Mouse (Mus musculus): Measurements from ENCODE around the gene Xxylt1. TPM values are rescaled to one million over a fixed set of nuclear protein-coding genes. Genes with fewer than 3 reads are reported as not detected.

Xxylt1 gene
- polyA plus RNA-seq, 1 experiment from 2014 or later = 26.8 TPM

- H3K4me3 ChIP-seq (ENCODE audit: low read depth, low read length) = no peak overlapping the region
- no peaks in the 10 kb centered on the region for H3K36me3 ChIP-seq (ENCODE audit: insufficient read depth)
- H3K27ac ChIP-seq (ENCODE audit: low read depth) = no peak overlapping the region
- no peak overlapping the region for H3K9ac ChIP-seq
- no peak overlapping the region for H3K4me2 ChIP-seq
- 83% methylated on average over 3 of the region's 3 CpGs for WGBS
- H3K9me3 ChIP-seq (ENCODE audit: low read depth, low read length) = no peaks in the 10 kb centered on the region
- ATAC-seq (ENCODE audit: insufficient read depth) = no peak
- no peak for TF ChIP-seq CTCF (IDR thresholded peaks at IDR 0.05; ENCODE audit: low read depth)
- no peaks in the 10 kb centered on the region for H3K27me3 ChIP-seq (ENCODE audit: insufficient read depth, low read length)
- H3K4me1 ChIP-seq (ENCODE audit: insufficient read depth) = 0 out of 2 replicates have a peak, but pooled peaks cover 4% of the 10 kb centered on the region
- DNase-seq = no peak
Observed at GRCm38 (mm10) chr16:30929165-30929564, 152.1 kb downstream of the Xxylt1 start.

GRCm38 (mm10) chr16:30928076-30928750 is 153.0 kb downstream of the Xxylt1 start:
- no peak overlapping the region for H3K9ac ChIP-seq
- no peaks in the 10 kb centered on the region for H3K9me3 ChIP-seq (ENCODE audit: low read depth, low read length)
- H3K36me3 ChIP-seq (ENCODE audit: insufficient read depth) = no peaks in the 10 kb centered on the region
- H3K4me3 ChIP-seq (ENCODE audit: low read depth, low read length) = no peak overlapping the region
- no peak for TF ChIP-seq CTCF (IDR thresholded peaks at IDR 0.05; ENCODE audit: low read depth)
- no peak overlapping the region for H3K27ac ChIP-seq (ENCODE audit: low read depth)
- DNase-seq = no peak
- no peak for ATAC-seq (ENCODE audit: insufficient read depth)
- H3K4me1 ChIP-seq (ENCODE audit: insufficient read depth) = 0 out of 2 replicates have a peak, but pooled peaks cover 4% of the 10 kb centered on the region
- WGBS = 44% methylated on average over 8 of the region's 8 CpGs
- no peak overlapping the region for H3K4me2 ChIP-seq
- H3K27me3 ChIP-seq (ENCODE audit: insufficient read depth, low read length) = no peaks in the 10 kb centered on the region

- Histone ChIP-seq H3K9ac (no peak overlapping the region), H3K9me3 (ENCODE audit: low read depth, low read length) (no peaks in the 10 kb centered on the region), H3K4me2 (no peak overlapping the region), H3K27me3 (ENCODE audit: insufficient read depth, low read length) (no peaks in the 10 kb centered on the region), H3K27ac (ENCODE audit: low read depth) (no peak overlapping the region), H3K36me3 (ENCODE audit: insufficient read depth) (no peaks in the 10 kb centered on the region), H3K4me3 (ENCODE audit: low read depth, low read length) (no peak overlapping the region), H3K4me1 (ENCODE audit: insufficient read depth) (0 out of 2 replicates have a peak, but pooled peaks cover 4% of the 10 kb centered on the region)
- WGBS = 43% methylated on average over 4 of the region's 4 CpGs
- DNase-seq = peak; percentile 42
- ATAC-seq (ENCODE audit: insufficient read depth) = no peak; the same call in 1 of the 2 replicates
- no peak for TF ChIP-seq CTCF (IDR thresholded peaks at IDR 0.05; ENCODE audit: low read depth)
Observed at GRCm38 (mm10) chr16:30925496-30925895, 155.7 kb downstream of the Xxylt1 start.

- Histone ChIP-seq H3K27ac (ENCODE audit: low read depth) (no peak overlapping the region), H3K4me2 (no peak overlapping the region), H3K9me3 (ENCODE audit: low read depth, low read length) (0 out of 2 replicates have a peak, but pooled peaks cover 3% of the 10 kb centered on the region), H3K9ac (no peak overlapping the region), H3K27me3 (ENCODE audit: insufficient read depth, low read length) (no peaks in the 10 kb centered on the region), H3K36me3 (ENCODE audit: insufficient read depth) (no peaks in the 10 kb centered on the region), H3K4me3 (ENCODE audit: low read depth, low read length) (no peak overlapping the region), H3K4me1 (ENCODE audit: insufficient read depth) (0 out of 2 replicates have a peak, but pooled peaks cover 4% of the 10 kb centered on the region)
- ATAC-seq (ENCODE audit: insufficient read depth) (no peak), DNase-seq (no peak)
- no peak for TF ChIP-seq CTCF (IDR thresholded peaks at IDR 0.05; ENCODE audit: low read depth)
- 58% methylated on average over 7 of the region's 7 CpGs for WGBS
Observed at GRCm38 (mm10) chr16:30923899-30924298, 157.3 kb downstream of the Xxylt1 start.

- H3K4me2 ChIP-seq = no peak overlapping the region
- H3K4me1 ChIP-seq (ENCODE audit: insufficient read depth) = 0 out of 2 replicates have a peak, but pooled peaks cover 4% of the 10 kb centered on the region
- DNase-seq (no peak), ATAC-seq (ENCODE audit: insufficient read depth) (no peak)
- 0 out of 2 replicates have a peak, but pooled peaks cover 3% of the 10 kb centered on the region for H3K9me3 ChIP-seq (ENCODE audit: low read depth, low read length)
- H3K36me3 ChIP-seq (ENCODE audit: insufficient read depth) = no peaks in the 10 kb centered on the region
- no peak overlapping the region for H3K27ac ChIP-seq (ENCODE audit: low read depth)
- H3K27me3 ChIP-seq (ENCODE audit: insufficient read depth, low read length) = no peaks in the 10 kb centered on the region
- H3K9ac ChIP-seq = no peak overlapping the region
- WGBS = 54% methylated on average over 1 of the region's 1 CpGs
- no peak overlapping the region for H3K4me3 ChIP-seq (ENCODE audit: low read depth, low read length)
- TF ChIP-seq CTCF (IDR thresholded peaks at IDR 0.05; ENCODE audit: low read depth) = no peak
Observed at GRCm38 (mm10) chr16:30922548-30922947, 158.7 kb downstream of the Xxylt1 start.

DNA sequence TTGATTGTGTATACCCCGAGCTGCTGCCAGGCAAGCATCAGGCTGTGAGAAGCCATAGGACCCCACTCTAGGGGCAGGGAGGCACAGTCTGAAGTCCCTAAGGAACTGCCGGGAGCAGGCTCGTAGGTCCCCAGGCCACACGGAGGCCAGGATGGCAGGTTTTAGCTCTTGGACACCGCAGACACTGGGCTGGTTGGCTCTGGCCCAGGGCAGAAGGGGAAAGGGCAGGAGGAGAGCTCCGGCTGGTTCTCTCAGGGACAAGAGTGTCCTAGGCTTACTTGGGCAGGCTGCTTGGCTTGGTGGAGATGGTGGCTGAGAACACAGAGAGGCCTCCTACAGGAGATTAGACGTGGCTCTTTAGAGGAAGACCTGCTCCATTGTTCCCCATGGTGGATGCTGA is 162.4 kb downstream of the Xxylt1 start:
- Histone ChIP-seq H3K27ac (ENCODE audit: low read depth) (no peak overlapping the region), H3K36me3 (ENCODE audit: insufficient read depth) (no peaks in the 10 kb centered on the region), H3K4me2 (no peak overlapping the region), H3K9me3 (ENCODE audit: low read depth, low read length) (0 out of 2 replicates have a peak, but pooled peaks cover 3% of the 10 kb centered on the region), H3K27me3 (ENCODE audit: insufficient read depth, low read length) (no peaks in the 10 kb centered on the region), H3K9ac (no peak overlapping the region), H3K4me3 (ENCODE audit: low read depth, low read length) (no peak overlapping the region), H3K4me1 (ENCODE audit: insufficient read depth) (no peaks in the 10 kb centered on the region)
- 90% methylated on average over 7 of the region's 7 CpGs for WGBS
- no peak for DNase-seq
- no peak for ATAC-seq (ENCODE audit: insufficient read depth)
- no peak for TF ChIP-seq CTCF (IDR thresholded peaks at IDR 0.05; ENCODE audit: low read depth)

DNA sequence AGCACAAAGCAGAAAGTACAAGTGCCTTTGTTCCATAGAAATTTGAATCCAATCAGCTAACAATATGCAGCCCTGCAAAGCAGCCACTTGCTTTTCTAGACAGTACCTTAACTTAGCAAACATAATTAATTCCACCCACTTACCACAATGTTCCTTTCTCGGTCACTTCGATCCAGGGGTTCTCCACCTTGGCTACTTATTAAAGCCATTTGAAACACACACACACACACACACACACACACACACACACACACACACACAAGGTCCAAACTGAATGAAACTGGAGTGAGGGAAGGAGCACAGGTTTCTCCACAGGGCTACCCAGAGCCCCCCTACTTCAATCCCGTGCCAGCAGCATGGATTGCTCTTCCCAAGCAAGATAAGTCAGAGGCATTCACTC is 164.3 kb downstream of the Xxylt1 start:
- DNase-seq = no peak
- no peak overlapping the region for H3K4me3 ChIP-seq (ENCODE audit: low read depth, low read length)
- no peak overlapping the region for H3K27ac ChIP-seq (ENCODE audit: low read depth)
- no peaks in the 10 kb centered on the region for H3K36me3 ChIP-seq (ENCODE audit: insufficient read depth)
- H3K27me3 ChIP-seq (ENCODE audit: insufficient read depth, low read length) = no peaks in the 10 kb centered on the region
- no peak for ATAC-seq (ENCODE audit: insufficient read depth)
- WGBS = 70% methylated on average over 3 of the region's 3 CpGs
- 0 out of 2 replicates have a peak, but pooled peaks cover 3% of the 10 kb centered on the region for H3K9me3 ChIP-seq (ENCODE audit: low read depth, low read length)
- H3K4me2 ChIP-seq = no peak overlapping the region
- no peak overlapping the region for H3K9ac ChIP-seq
- no peaks in the 10 kb centered on the region for H3K4me1 ChIP-seq (ENCODE audit: insufficient read depth)
- no peak for TF ChIP-seq CTCF (IDR thresholded peaks at IDR 0.05; ENCODE audit: low read depth)

Data from lung, embryonic 14.5 days (tissue).